Mouse (Mus musculus) left cerebral cortex, postnatal 25 days (tissue): ENCODE data around the gene Shisa5. TPM values are rescaled to one million over a fixed set of nuclear protein-coding genes. Genes with fewer than 3 reads are reported as not detected.
A peak's percentile ranks its signal among the peaks of the same experiment; 100 is the strongest.

Source experiments
- DNase-seq, 2 experiments: peaks; one replicate each; pipeline ENCODE4 v3.0.0; 2022; ENCODE audit warnings: low spot score in 2 of 2, mixed read lengths in 1 of 2
- intact Hi-C: fragments of 180-260 bp; cut with DNase I; formaldehyde crosslinking; loops from one replicate; pipeline ENCODE4 v1.15.1; 2025
- total RNA-seq, 2 experiments: library from RNA; stranded (reverse); gene quantifications; 2 replicates each; pipeline ENCODE4 v1.2.3; 2021

The Shisa5 gene
- 10 to 100 TPM; 66.3 to 77.4 TPM for total RNA-seq

GRCm38 (mm10) chr9:109038086-109038895 lies at the start of gene Shisa5:
Gene Shisa5 (plus strand): TSS chr9:109038565.
- peak in 1 of 2 experiments; percentile 17 for DNase-seq
- intact Hi-C loops = no loop called here

DNA sequence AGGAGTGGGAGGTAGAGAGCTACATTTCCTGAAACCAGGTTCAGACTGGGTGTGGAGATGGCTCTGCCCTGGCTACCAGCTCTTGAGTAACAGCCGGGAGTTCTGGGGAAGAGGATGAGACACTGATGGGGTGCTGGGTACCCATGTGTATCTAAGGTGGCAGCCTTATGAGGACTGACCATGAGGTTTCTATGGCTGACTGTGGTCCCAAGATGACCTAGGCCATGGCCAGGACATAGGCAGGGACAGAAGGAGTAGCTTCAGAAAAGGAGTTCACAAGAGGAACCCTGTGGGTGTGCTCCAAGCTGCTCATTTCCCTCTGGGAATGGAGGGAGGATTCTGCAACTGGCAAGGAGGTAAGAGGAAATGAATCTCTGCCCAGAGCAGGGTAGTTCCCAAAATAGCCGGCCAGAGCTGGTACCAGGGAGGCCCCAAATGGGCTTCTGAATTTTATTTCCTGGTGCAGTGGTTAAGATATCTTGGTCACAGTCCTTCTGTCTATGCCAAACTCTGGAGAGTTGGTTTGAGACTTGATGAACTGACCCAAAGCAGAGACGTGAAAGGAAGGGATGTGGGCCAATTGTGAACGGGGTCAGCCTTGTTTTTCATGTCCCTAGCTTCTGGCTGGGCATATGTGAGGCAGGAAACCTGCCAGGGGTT lies 48.4 kb upstream of the Shisa5 start:
- DNase-seq = peak in 1 of 2 experiments; percentile 65
- intact Hi-C loops = loop anchor here (2.0 kb wide), 1 partner anchor 53 kb away; the partner anchor contains the start of gene Uqcrc1

GRCm38 (mm10) chr9:108990462-108990820 lies 47.9 kb upstream of the Shisa5 start:
- intact Hi-C loops = loop anchor here (2.0 kb wide), 1 partner anchor 54 kb away; the partner anchor contains the start of gene Uqcrc1
- no peak for DNase-seq

GRCm38 (mm10) chr9:108991428-108992084 lies 46.8 kb upstream of the Shisa5 start, which contains the start of gene Pfkfb4:
Gene Pfkfb4 (plus strand): TSS chr9:108991778.
- intact Hi-C loops = loop anchor here (2.0 kb wide), 1 partner anchor 55 kb away; the partner anchor contains the start of gene Uqcrc1
- DNase-seq = peak; percentile 93 to 99

DNA sequence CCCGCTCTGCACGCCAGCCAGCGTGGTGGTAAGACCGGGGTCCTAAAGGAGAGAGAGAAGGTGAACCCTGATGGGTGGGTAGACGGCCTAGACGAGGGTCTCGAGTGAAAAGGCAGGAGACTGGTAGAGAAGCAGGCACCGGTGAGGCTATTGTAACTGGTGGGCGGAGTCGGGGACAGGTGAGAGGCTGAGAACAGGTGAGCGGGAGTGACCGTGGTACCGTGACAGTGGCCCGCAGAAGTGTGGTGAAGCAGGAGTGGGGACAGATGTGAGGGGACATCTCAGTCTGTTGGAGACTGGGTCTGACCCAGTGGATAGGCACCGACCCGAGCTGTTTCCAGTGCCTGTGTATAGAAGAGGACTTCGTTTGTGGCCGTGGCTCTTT lies 46.3 kb upstream of the Shisa5 start:
- intact Hi-C loops = no loop called here
- no peak for DNase-seq

- DNase-seq = no peak
- intact Hi-C loops = no loop called here
Observed at GRCm38 (mm10) chr9:108992620-108993361, 45.6 kb upstream of the Shisa5 start.

GRCm38 (mm10) chr9:108996411-108996810 lies 42.0 kb upstream of the Shisa5 start:
- DNase-seq = no peak
- intact Hi-C loops = no loop called here

- DNase-seq = peak in 1 of 2 experiments; percentile 48
- intact Hi-C loops = no loop called here
Observed at GRCm38 (mm10) chr9:108998287-108999166, 39.8 kb upstream of the Shisa5 start.

DNA sequence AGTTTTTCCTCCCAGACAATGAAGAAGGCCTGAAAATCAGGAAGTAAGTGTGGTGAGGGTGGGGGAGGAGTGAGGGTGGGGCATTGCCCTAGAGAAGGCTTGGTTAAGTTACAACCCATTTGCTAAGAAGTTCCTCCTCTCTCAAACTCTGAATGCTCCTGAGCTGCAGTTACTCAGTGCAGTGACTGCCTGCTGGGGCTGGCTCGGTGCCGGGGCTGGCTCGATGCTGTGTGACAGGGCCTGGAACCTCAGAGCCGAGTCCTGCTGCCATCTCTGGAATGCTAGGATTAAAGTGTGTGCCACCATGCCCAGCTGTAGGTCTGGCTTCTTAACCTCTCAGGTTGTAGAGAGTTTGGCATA lies 39.2 kb upstream of the Shisa5 start:
- intact Hi-C loops = no loop called here
- DNase-seq = no peak

- intact Hi-C loops = loop anchor here (1.0 to 10.0 kb wide), 3 partner anchors 59 to 834 kb away; partner anchors contain the start of genes Nme6 and Trex1
- DNase-seq = peak; percentile 77
Observed at GRCm38 (mm10) chr9:109000726-109001125, 37.6 kb upstream of the Shisa5 start.

DNA sequence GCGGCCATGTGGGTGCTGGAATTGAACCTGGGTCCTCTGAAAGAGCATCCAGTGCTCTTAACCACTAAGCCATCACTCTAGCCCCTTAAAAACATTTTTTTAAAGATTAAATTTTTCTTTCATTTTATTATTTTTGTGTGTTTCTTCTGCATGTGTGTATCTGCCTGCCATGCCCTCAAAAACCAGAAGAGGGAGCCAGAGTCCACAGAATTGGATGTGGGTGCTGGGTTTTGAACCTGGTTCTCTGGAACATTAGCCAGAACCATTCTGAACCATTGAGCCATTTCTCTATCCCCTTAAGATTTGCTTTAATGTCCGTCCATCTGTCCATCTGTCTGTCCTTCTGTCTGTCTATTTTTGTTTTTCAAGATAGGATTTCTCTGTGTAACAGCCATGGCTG lies 35.2 kb upstream of the Shisa5 start:
- peak in 1 of 2 experiments; percentile 60 for DNase-seq
- intact Hi-C loops = loop anchor here (10.0 kb wide), 1 partner anchor 832 kb away; the partner anchor contains the start of gene Nme6

DNA sequence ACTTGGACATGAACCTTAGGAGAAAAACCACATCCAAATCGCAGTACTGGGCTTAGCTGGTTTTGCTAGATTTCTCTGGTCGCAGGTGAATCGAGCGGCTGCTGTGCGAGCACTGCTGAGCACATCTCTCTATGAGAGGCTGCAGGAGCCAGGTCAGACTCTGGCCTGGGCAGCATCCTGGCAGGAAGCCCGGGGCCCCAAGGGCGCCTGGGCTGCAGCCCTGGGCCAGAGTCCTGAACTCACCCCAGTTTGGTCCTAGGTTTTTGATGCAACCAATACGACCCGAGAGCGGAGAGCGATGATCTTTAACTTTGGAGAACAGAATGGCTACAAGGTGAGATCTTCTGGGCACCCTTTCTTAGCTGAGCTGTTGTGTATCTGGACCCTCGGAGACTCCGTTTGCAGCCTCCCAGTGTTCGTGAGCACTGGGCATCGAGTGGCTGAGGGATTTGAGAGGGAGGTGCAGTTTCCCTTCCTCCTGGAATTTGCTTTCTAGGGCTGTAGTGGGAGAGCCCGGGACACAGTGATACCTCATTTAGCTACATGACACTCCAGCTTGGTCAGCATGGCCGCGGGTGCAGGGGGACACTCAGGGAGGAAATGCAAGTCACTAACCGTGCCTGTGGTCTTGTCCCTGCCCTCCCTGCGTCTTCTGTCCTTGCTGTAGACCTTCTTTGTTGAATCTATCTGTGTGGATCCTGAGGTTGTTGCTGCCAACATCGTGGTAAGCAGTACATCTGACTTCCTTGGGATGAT lies 31.2 kb upstream of the Shisa5 start:
- no peak for DNase-seq

DNA sequence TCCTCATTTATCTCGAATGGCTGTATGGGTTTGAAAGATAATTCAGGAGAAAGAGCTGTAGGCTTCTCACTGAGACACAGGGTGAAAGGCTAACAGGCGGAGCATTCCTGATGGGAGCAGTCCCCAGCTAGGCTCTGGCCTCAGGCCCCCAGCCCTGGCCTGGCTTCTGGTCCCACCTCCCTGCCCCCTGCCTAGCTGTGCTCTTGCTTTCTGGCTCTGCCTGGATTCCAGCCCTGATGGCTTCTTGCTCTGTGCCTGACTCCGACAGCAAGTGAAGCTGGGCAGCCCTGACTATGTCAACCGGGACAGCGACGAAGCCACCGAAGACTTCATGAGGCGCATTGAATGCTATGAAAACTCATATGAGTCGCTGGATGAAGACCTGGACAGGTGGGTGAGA lies 30.3 kb upstream of the Shisa5 start:
- intact Hi-C loops = loop anchor here (10.0 kb wide), 1 partner anchor 827 kb away; the partner anchor contains the start of gene Nme6
- no peak for DNase-seq

More for the DNA sequence above, 31.2 kb upstream of the Shisa5 start:
- intact Hi-C loops = loop anchor here (10.0 kb wide), 1 partner anchor 828 kb away; the partner anchor contains the start of gene Nme6

DNA sequence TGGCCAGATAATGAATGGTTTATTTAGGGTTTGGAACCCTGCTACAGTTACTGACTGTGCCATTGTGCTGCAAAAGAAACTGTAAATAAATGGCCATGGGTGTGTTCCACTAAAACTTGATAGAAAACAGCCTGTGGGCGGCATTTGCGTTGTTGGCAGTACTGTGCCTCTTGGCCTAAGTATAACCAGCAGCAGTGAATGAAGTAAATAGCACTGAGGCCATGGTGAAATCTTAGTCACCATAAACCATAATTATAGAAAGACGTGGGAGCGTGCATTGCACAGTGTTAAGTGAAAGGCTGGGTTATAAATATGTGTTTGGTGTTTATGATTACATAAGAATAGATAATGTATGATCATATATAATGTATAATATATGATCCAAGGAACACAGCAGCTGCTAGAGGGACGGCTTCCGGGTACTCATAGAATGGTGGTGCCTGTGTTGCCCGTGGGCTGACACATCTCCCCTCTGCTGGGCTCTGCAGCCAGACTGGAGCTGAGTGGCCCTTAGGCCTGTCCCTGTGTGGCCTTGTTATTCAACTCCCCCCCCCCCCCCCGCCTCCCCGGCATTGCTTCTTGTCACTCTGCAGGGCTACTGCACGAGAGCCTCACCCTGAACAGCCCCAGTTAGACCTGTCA lies 29.2 kb upstream of the Shisa5 start:
- peak; percentile 60 to 86 for DNase-seq
- intact Hi-C loops = loop anchor here (10.0 kb wide), 1 partner anchor 826 kb away; the partner anchor contains the start of gene Nme6

- DNase-seq = peak in 1 of 2 experiments; percentile 80
- intact Hi-C loops = loop anchor here (10.0 kb wide), 1 partner anchor 825 kb away; the partner anchor contains the start of gene Nme6
Observed at GRCm38 (mm10) chr9:109009636-109010315, 28.6 kb upstream of the Shisa5 start.

- no peak for DNase-seq
- intact Hi-C loops = no loop called here
Observed at GRCm38 (mm10) chr9:109010316-109010690, 28.1 kb upstream of the Shisa5 start.
